In the genomic region with DNA sequence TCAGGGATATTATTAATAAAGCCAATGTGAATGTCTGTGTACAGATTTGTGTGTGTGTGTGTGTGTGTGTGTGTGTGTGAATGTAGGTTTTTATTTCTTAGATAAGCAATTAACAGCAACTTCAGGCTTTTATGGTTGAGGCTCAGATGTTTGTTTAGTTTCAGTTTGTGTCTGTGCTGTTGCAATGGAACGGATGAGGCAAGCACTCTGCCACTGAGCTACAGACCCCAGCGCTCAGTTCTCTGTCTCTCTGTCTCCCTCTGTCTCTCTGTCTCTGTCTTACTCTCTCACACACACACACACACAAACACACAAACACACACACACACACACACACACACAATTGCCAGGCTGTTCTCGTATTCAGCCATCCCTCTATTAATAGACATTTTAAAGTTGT, we compare ENCODE assay signal across 38 mouse cellular contexts. TPM values are rescaled to one million over a fixed set of nuclear protein-coding genes. Genes with fewer than 3 reads are reported as not detected.
"Had no signal": no experiment of that assay in that cellular context is flagged by ENCODE, and none has a peak within 500 bp of the region (broad histone marks: within the 10 kb centered on the region; RNA-seq: fewer than 3 reads in every experiment).

No protein-coding gene starts in this region.

- H3K4me2 ChIP-seq: heart, embryonic 11.5 days; heart, embryonic 12.5 days; heart, embryonic 13.5 days; heart, embryonic 15.5 days; hindbrain, embryonic 12.5 days; hindbrain, embryonic 13.5 days; hindbrain, embryonic 14.5 days; hindbrain, embryonic 15.5 days; kidney, embryonic 15.5 days had no signal

- H3K9ac ChIP-seq: heart, embryonic 12.5 days; heart, embryonic 13.5 days; heart, embryonic 15.5 days; hindbrain, embryonic 12.5 days; hindbrain, embryonic 13.5 days; hindbrain, embryonic 14.5 days; hindbrain, embryonic 15.5 days; kidney, embryonic 15.5 days had no signal

- H3K36me3 ChIP-seq: heart, embryonic 10.5 days; heart, embryonic 12.5 days; heart, embryonic 13.5 days; heart, embryonic 15.5 days; hindbrain, embryonic 10.5 days; hindbrain, embryonic 12.5 days; hindbrain, embryonic 13.5 days; hindbrain, embryonic 15.5 days; kidney, embryonic 15.5 days had no signal

- ATAC-seq: hindbrain, embryonic 16.5 days; hindbrain, postnatal 0 days; inflammation-experienced regulatory T-cells, adult 6 months; intestine, embryonic 16.5 days; intestine, postnatal 0 days had no signal

- H3K4me3 ChIP-seq: heart, embryonic 10.5 days; heart, embryonic 12.5 days; heart, embryonic 13.5 days; heart, embryonic 15.5 days; hindbrain, embryonic 10.5 days; hindbrain, embryonic 12.5 days; hindbrain, embryonic 13.5 days; hindbrain, embryonic 15.5 days; kidney, embryonic 15.5 days; layer of hippocampus, adult 2 months; left cerebral cortex, adult 2 months had no signal

- H3K27me3 ChIP-seq: heart, embryonic 12.5 days; heart, embryonic 13.5 days; hindbrain, embryonic 12.5 days; hindbrain, embryonic 15.5 days; kidney, embryonic 15.5 days had no signal

- H3K9me3 ChIP-seq: heart, embryonic 10.5 days; heart, embryonic 12.5 days; heart, embryonic 13.5 days; heart, embryonic 15.5 days; hindbrain, embryonic 10.5 days; hindbrain, embryonic 12.5 days; hindbrain, embryonic 13.5 days; hindbrain, embryonic 15.5 days; kidney, embryonic 15.5 days had no signal

- DNase-seq: heart, postnatal 14 days; heart, postnatal 36 days; heart, postnatal 4 days; kidney, adult 11 months; kidney, adult 18-20 months; kidney, adult 2 months; kidney, adult 8-10 months; kidney, adult 9 months; kidney, postnatal 10 days; kidney, postnatal 14 days; kidney, postnatal 25 days; kidney, postnatal 36 days; kidney, postnatal 4 days; layer of hippocampus, adult 9-11 months; layer of hippocampus, postnatal 36 days had no signal

- H3K4me1 ChIP-seq: heart, embryonic 10.5 days; heart, embryonic 15.5 days; hindbrain, embryonic 12.5 days; hindbrain, embryonic 13.5 days; hindbrain, embryonic 15.5 days; kidney, embryonic 15.5 days had no signal

- H3K27ac ChIP-seq: heart, embryonic 10.5 days; heart, embryonic 13.5 days; heart, embryonic 15.5 days; hindbrain, embryonic 10.5 days; hindbrain, embryonic 12.5 days; hindbrain, embryonic 13.5 days; hindbrain, embryonic 14.5 days; hindbrain, embryonic 15.5 days; hindbrain, postnatal 0 days; kidney, embryonic 15.5 days; kidney, postnatal 0 days; layer of hippocampus, adult 2 months; left cerebral cortex, adult 2 months had no signal

RNA-seq across cellular contexts. Expression of a gene that starts 4.7 kb away (rescaled TPM):
- total RNA-seq: hematopoietic stem cell, adult 5-6 weeks; hindbrain, postnatal 0 days; layer of hippocampus, adult 2 months; layer of hippocampus, postnatal 14 days; layer of hippocampus, postnatal 36 days; left cerebral cortex, adult 18-20 months; left cerebral cortex, adult 2 months had no signal
- polyA plus RNA-seq: hindbrain, embryonic 13.5 days; kidney, embryonic 14.5 days; kidney, postnatal 0 days had no signal
